Mouse (Mus musculus) CH12.LX (cell line): ENCODE measurements around the gene Pld1. TPM values are rescaled to one million over a fixed set of nuclear protein-coding genes. Genes with fewer than 3 reads are reported as not detected.

Experiments
- DNase-seq: peaks from one replicate; pipeline ENCODE4 v3.0.0-alpha.2; 2013; ENCODE audit errors: extremely low read depth
- H3K27ac ChIP-seq: 2 replicates; pipeline ENCODE4 v1.5.1; 2012; ENCODE audit warnings: low read depth, mild to moderate bottlenecking, control low read depth, moderate library complexity; ENCODE audit not compliant: insufficient read depth
- H3K27me3 ChIP-seq: replicated peaks from 2 replicates; pipeline ENCODE3; 2012; ENCODE audit warnings: inconsistent platforms
- H3K36me3 ChIP-seq, 2 experiments: replicated peaks in 1 of 2; 2 replicates each; pipeline versions ENCODE3 to v1.6.1; 2012; ENCODE audit warnings: inconsistent platforms in 1 of 2, low read length in 1 of 2, mild to moderate bottlenecking in 1 of 2, mixed read lengths in 1 of 2, moderate library complexity in 1 of 2; ENCODE audit not compliant: control insufficient read depth in 1 of 2, insufficient read depth in 1 of 2
- H3K4me1 ChIP-seq, 2 experiments: 2 replicates each; pipeline ENCODE4 v1.6.1; 2012; ENCODE audit warnings: inconsistent platforms in 1 of 2, moderate library complexity in 1 of 2; ENCODE audit not compliant: insufficient read depth in 2 of 2, control insufficient read depth in 1 of 2
- H3K4me2 ChIP-seq: 2 replicates; pipeline ENCODE4 v1.6.1; 2012; ENCODE audit warnings: low read depth, mild to moderate bottlenecking, control low read depth; ENCODE audit not compliant: poor library complexity, insufficient read depth, severe bottlenecking
- H3K4me3 ChIP-seq, 3 experiments: fragments of 150-350 bp in 1 of 3; sonication (generic) in 1 of 3; replicated peaks in 1 of 3; 2 replicates each; pipeline versions ENCODE3 to v1.5.1; 2011 to 2012; ENCODE audit warnings: low read depth in 2 of 3, low read length in 2 of 3, mild to moderate bottlenecking in 2 of 3, moderate library complexity in 2 of 3, control low read depth in 1 of 3, improper control_type of control experiment in 1 of 3, inconsistent platforms in 1 of 3, mixed read lengths in 1 of 3; ENCODE audit not compliant: poor library complexity in 1 of 3
- H3K79me2 ChIP-seq: replicated peaks from 2 replicates; pipeline ENCODE4 v1.6.1; 2012; ENCODE audit warnings: mild to moderate bottlenecking, moderate library complexity; ENCODE audit not compliant: control insufficient read depth, poor library complexity, insufficient read depth, severe bottlenecking; ENCODE audit errors: extremely low read depth
- H3K9ac ChIP-seq: 2 replicates; pipeline ENCODE4 v1.6.1; 2012; ENCODE audit warnings: low read depth, mild to moderate bottlenecking, control low read depth, moderate library complexity; ENCODE audit not compliant: insufficient read depth
- H3K9me3 ChIP-seq: replicated peaks from 2 replicates; pipeline ENCODE3; 2012; ENCODE audit warnings: low read length, inconsistent platforms, mixed read lengths
- BHLHE40 ChIP-seq: IDR thresholded peaks from 2 replicates; pipeline ENCODE4 v1.6.1; 2011; ENCODE audit warnings: mild to moderate bottlenecking, low read depth, low read length, improper control_type of control experiment
- CHD2 ChIP-seq: IDR thresholded peaks from 2 replicates; pipeline ENCODE4 v1.6.1; 2011; ENCODE audit warnings: low read length, improper control_type of control experiment
- ETS1 ChIP-seq: conservative IDR thresholded peaks from 2 replicates; pipeline ENCODE4 v1.6.1; 2012; ENCODE audit warnings: low read depth, mild to moderate bottlenecking, inconsistent platforms, low read length, improper control_type of control experiment, moderate library complexity
- HCFC1 ChIP-seq: IDR thresholded peaks from 2 replicates; pipeline ENCODE4 v1.6.1; 2012; ENCODE audit warnings: low read depth, mild to moderate bottlenecking, inconsistent platforms, low read length, improper control_type of control experiment
- IRF4 ChIP-seq: IDR thresholded peaks from 2 replicates; pipeline ENCODE4 v1.6.1; 2014; ENCODE audit warnings: low read depth, mild to moderate bottlenecking, inconsistent platforms, low read length, improper control_type of control experiment
- JUN ChIP-seq: IDR thresholded peaks from 2 replicates; pipeline ENCODE4 v1.6.1; 2011; ENCODE audit warnings: low read depth, mild to moderate bottlenecking, low read length, improper control_type of control experiment, moderate library complexity; ENCODE audit not compliant: insufficient read depth
- JUND ChIP-seq: conservative IDR thresholded peaks from 2 replicates; pipeline ENCODE4 v1.6.1; 2011; ENCODE audit warnings: low read depth, low read length, improper control_type of control experiment
- KAT2A ChIP-seq: IDR thresholded peaks from 2 replicates; pipeline ENCODE4 v1.6.1; 2012; ENCODE audit warnings: low read length, improper control_type of control experiment, inconsistent platforms; ENCODE audit not compliant: insufficient replicate concordance
- MXI1 ChIP-seq: IDR thresholded peaks from 2 replicates; pipeline ENCODE4 v1.6.1; 2011; ENCODE audit warnings: mild to moderate bottlenecking, low read depth, low read length, improper control_type of control experiment
- MYC ChIP-seq: IDR thresholded peaks from 2 replicates; pipeline ENCODE4 v1.6.1; 2011; ENCODE audit warnings: low read depth, mild to moderate bottlenecking, improper control_type of control experiment, low read length
- NRF1 ChIP-seq: IDR thresholded peaks from 2 replicates; pipeline ENCODE4 v1.6.1; 2014; ENCODE audit warnings: low read depth, mild to moderate bottlenecking, inconsistent platforms, low read length, improper control_type of control experiment, moderate library complexity
- POLR2A ChIP-seq: IDR thresholded peaks from 2 replicates; pipeline ENCODE4 v1.6.1; 2011; ENCODE audit warnings: low read depth, mild to moderate bottlenecking, improper control_type of control experiment, low read length
- POLR2AphosphoS2 ChIP-seq: IDR thresholded peaks from 2 replicates; pipeline ENCODE4 v1.6.1; 2011; ENCODE audit warnings: low read depth, low read length, improper control_type of control experiment
- RAD21 ChIP-seq: IDR thresholded peaks from 2 replicates; pipeline ENCODE4 v1.6.1; 2011; ENCODE audit warnings: low read depth, mild to moderate bottlenecking, low read length, improper control_type of control experiment, moderate library complexity
- SMC3 ChIP-seq: IDR thresholded peaks from 2 replicates; pipeline ENCODE4 v1.6.1; 2011; ENCODE audit warnings: low read depth, low read length, improper control_type of control experiment
- TBP ChIP-seq: conservative IDR thresholded peaks from 2 replicates; pipeline ENCODE4 v1.6.1; 2011; ENCODE audit warnings: low read depth, low read length, improper control_type of control experiment
- TCF12 ChIP-seq: IDR thresholded peaks from 2 replicates; pipeline ENCODE4 v1.6.1; 2014; ENCODE audit warnings: low read depth, mild to moderate bottlenecking, inconsistent platforms, low read length, improper control_type of control experiment
- UBTF ChIP-seq: IDR thresholded peaks from 2 replicates; pipeline ENCODE4 v1.6.1; 2012; ENCODE audit warnings: low read depth, mild to moderate bottlenecking, inconsistent platforms, low read length, improper control_type of control experiment, moderate library complexity
- USF1 ChIP-seq: IDR thresholded peaks from 2 replicates; pipeline ENCODE4 v1.6.1; 2014; ENCODE audit warnings: low read depth, mild to moderate bottlenecking, inconsistent platforms, low read length, improper control_type of control experiment
- USF2 ChIP-seq: conservative IDR thresholded peaks from 2 replicates; pipeline ENCODE4 v1.6.1; 2011; ENCODE audit warnings: low read depth, low read length, improper control_type of control experiment
- ZC3H11A ChIP-seq: IDR thresholded peaks from 2 replicates; pipeline ENCODE4 v1.6.1; 2012; ENCODE audit warnings: low read depth, mild to moderate bottlenecking, inconsistent platforms, low read length, improper control_type of control experiment
- ZKSCAN1 ChIP-seq: IDR thresholded peaks from 2 replicates; pipeline ENCODE4 v1.6.1; 2012; ENCODE audit warnings: low read depth, inconsistent platforms, low read length, improper control_type of control experiment, borderline replicate concordance
- dilution Hi-C: fragments of 300-500 bp; cut with MboI; formaldehyde crosslinking; loops from 2 replicates; pipeline ENCODE4 v1.14.3; 2020; ENCODE audit warnings: low sequenced_read_pairs; ENCODE audit not compliant: extremely low pct_unique_long_range_greater_than_20kb, extremely low pct_ligation_motif_present
- in situ Hi-C: fragments of 300-500 bp; cut with MboI; formaldehyde crosslinking; loops from 3 replicates; pipeline ENCODE4 v1.14.3; 2019; ENCODE audit warnings: low sequenced_read_pairs, low pct_ligation_motif_present, low pct_unique_long_range_greater_than_20kb, mixed read lengths
- polyA plus RNA-seq: library from polyadenylated mRNA; unstranded; fragments of >175 nt; gene quantifications from 2 replicates; pipeline ENCODE4 v1.2.1, GENCODE M21; 2012; ENCODE audit warnings: low read depth; ENCODE audit not compliant: insufficient read length
- total RNA-seq, 2 experiments: library from RNA; depleted of rRNA; stranded (reverse); fragments of 300-350 nt in 1 of 2; fragments of >200 nt in 1 of 2; gene quantifications; 2 replicates each; pipeline ENCODE4 v1.2.3; 2012 to 2014

Pld1 gene
- total and polyA plus RNA-seq, 3 experiments = not detected

DNA sequence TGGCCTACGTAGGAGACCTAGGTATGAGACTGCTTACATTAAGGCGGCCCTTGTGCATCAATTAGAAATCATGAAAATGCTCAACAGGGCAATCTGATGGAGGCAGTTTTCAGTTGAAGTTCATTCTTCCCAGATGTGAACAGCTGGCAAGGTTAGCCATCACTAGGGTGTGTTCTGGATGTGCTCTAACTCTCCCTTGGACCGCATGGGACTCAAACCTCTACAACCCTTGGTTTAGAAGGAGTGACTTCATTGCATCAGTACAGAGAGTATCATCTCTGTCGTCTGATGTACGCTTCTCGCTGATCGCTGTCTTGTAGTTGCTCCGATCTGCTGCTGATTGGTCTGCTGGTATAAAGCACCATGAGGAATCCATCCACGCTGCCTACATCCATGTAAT is 157.0 kb downstream of the Pld1 start:
- no peak overlapping the region for H3K4me2 ChIP-seq
- H3K27ac ChIP-seq = no peak overlapping the region
- H3K79me2 ChIP-seq = no peaks in the 10 kb centered on the region
- no peaks in the 10 kb centered on the region for H3K36me3 ChIP-seq
- dilution Hi-C loops (no loop called here), in situ Hi-C loops (no loop called here)
- no peaks in the 10 kb centered on the region for H3K27me3 ChIP-seq
- peaks cover 74% of the 10 kb centered on the region for H3K9me3 ChIP-seq
- H3K9ac ChIP-seq = no peak overlapping the region
- TF ChIP-seq CHD2 = no peak
- TF ChIP-seq IRF4 = no peak
- no peak for TF ChIP-seq POLR2A
- no peak for TF ChIP-seq BHLHE40
- no peak for TF ChIP-seq HCFC1
- H3K4me1 ChIP-seq = no peaks in the 10 kb centered on the region
- no peak overlapping the region for H3K4me3 ChIP-seq
- no peak for DNase-seq

GRCm38 (mm10) chr3:28099175-28099574 is 160.7 kb downstream of the Pld1 start:
- dilution Hi-C loops = no loop called here
- no peaks in the 10 kb centered on the region for H3K79me2 ChIP-seq
- H3K27me3 ChIP-seq = no peaks in the 10 kb centered on the region
- DNase-seq = no peak
- TF ChIP-seq TCF12 (no peak), SMC3 (no peak), POLR2AphosphoS2 (no peak), MYC (no peak), KAT2A (no peak), RAD21 (no peak), JUN (no peak), MXI1 (no peak), NRF1 (no peak), HCFC1 (no peak), ZC3H11A (no peak), TBP (no peak)
- TF ChIP-seq, all 38 proteins: peak for 0
- no peak overlapping the region for H3K4me2 ChIP-seq
- H3K9ac ChIP-seq = no peak overlapping the region
- H3K4me1 ChIP-seq = no peaks in the 10 kb centered on the region
- no peaks in the 10 kb centered on the region for H3K36me3 ChIP-seq
- in situ Hi-C loops = no loop called here
- H3K4me3 ChIP-seq = no peak overlapping the region
- peaks cover 73% of the 10 kb centered on the region for H3K9me3 ChIP-seq
- no peak overlapping the region for H3K27ac ChIP-seq

DNA sequence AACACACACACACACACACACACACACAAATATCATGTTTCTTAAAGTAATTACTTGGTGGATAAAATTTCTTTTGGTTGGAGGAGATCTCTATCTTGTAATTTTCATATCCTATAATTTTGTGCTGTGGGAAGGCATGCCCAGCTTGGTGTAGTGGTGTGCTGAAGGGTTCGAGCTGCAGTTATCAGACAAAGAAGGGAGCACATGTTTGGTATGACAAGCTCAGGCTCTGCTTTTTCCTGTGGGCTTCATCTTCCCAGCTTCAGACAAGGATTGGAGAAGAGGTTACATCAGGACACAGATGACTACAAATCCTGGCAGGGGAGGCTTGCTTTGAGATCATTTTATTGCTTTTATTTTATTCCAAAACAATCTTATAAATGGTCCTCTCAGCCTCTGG is 166.5 kb downstream of the Pld1 start:
- in situ Hi-C loops = no loop called here
- dilution Hi-C loops = no loop called here

More for the DNA sequence above, 166.5 kb downstream of the Pld1 start:
- TF ChIP-seq TBP (no peak), MYC (no peak), RAD21 (no peak), USF1 (no peak), JUND (no peak), HCFC1 (no peak), ETS1 (no peak), POLR2AphosphoS2 (no peak), USF2 (no peak), ZKSCAN1 (no peak), UBTF (no peak)
- no peak overlapping the region for H3K4me3 ChIP-seq
- peaks cover 75% of the 10 kb centered on the region for H3K9me3 ChIP-seq
- H3K4me1 ChIP-seq = no peaks in the 10 kb centered on the region
- H3K9ac ChIP-seq = no peak overlapping the region
- H3K36me3 ChIP-seq = no peaks in the 10 kb centered on the region
- no peaks in the 10 kb centered on the region for H3K79me2 ChIP-seq
- H3K27ac ChIP-seq = no peak overlapping the region
- DNase-seq = no peak
- H3K4me2 ChIP-seq = no peak overlapping the region
- no peaks in the 10 kb centered on the region for H3K27me3 ChIP-seq
